Mouse (Mus musculus): ENCODE measurements around the gene Mmp15.

The Mmp15 gene

DNA sequence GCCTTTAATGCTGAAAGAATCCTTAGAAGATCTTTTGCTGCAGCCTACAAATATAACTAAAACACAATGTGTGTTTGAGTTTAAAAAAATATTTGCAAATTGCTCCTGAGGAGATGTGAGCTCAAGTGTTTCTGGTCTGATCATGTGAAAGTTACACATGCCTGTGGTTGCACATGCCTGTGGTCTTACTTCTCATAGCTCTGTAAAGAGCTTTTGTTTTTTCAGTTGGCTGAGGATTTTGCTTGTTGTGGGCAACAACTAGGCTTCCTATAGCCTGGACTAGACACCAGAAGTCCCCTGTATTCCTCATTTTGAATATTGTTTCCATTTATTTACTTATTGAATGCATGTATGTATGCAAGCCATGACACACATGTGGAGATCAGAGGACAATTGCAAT, 15.7 kb upstream of the Mmp15 start:
- in situ Hi-C loops (cut with MboI, MseI): loop anchor here (10.0 kb wide), 1 partner anchor 252 kb away; the partner anchor contains the start of gene Katnb1

DNA sequence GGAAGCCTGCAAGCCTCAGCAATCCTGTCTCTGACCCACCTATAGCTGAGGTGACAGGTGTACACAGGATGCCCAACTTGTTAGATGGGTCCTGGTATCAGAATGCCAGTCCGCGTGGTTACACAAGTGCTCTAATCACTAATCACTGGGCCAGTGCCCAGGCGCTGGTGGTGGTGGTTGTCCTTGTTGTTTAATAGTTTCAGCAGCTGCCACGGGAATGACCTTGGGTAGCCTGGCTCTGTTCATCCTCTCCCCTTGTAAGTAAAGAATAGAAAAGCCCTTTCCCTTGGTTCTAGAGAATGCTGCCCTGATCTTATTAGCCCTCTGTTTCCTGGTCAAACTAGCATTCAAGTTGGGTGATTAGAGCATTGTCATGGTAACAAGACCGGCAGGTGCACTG, 10.3 kb upstream of the Mmp15 start:
- in situ Hi-C loops (cut with MboI, MseI): no loop called here

DNA sequence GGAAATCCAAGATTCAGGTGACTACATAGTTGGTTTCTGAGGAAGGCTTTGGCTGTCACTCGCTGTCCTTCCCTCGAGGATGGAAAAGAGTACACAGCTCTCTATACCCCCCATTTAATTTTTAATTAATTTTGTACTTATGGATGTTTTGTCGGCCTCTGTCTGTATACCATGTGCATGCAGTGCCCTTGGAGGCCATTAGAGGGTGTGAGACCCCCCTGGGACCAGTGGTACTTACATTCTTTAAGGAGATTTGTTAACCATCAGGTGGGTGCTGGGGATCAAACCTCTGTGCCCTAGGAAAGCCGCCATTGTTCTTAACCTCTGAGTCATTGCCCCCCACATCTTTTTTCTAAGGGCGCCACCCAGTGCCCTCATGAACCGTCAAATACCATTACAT, 7.4 kb upstream of the Mmp15 start:
- in situ Hi-C loops (cut with MboI, MseI): no loop called here

- in situ Hi-C loops (cut with MboI, MseI): no loop called here
Observed at GRCm38 (mm10) chr8:95346643-95347545, 5.2 kb upstream of the Mmp15 start.

DNA sequence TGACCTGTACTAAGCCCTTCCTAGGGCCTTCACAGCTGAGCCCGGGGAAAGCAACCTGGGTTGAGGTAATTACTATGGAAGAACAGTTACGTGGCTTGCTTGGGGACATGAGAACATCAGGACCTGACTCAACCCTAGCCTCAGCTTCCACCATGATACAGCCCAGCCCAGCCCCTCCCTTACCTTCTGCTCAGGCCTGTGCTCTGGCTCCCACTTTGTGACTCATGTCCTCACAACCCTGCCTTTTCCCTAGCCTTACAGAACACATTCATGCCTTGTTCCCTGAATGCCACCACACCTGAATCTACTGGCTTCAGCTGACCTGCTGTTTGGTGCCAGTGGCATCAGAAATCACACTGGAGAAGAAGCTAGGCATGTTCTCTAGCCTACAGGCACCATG, 3.7 kb upstream of the Mmp15 start:
- in situ Hi-C loops (cut with MboI, MseI): no loop called here

- in situ Hi-C loops (cut with MboI, MseI): no loop called here
Observed at GRCm38 (mm10) chr8:95348811-95349630, 3.0 kb upstream of the Mmp15 start.

DNA sequence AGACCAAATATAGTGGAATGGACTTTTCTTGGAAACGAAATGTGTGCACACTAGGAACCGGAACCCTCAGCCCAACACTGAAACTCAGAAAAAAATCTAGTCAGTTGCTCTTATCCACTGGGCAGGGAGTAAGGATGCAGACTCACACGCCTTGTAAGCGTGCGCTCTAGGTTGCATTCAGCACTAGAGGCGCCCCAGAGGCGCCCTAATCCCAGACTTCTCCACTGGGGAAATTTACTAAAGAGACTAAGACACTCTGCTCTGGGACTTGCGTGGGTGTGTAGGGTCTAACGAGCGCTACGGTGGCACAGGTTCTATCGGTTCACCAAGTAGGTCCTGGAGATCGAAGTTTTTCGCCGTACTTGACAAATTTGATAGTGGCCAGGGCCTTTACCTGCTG, 607 bp upstream of the Mmp15 start:
- in situ Hi-C loops (cut with MboI, MseI): loop anchor here (10.0 kb wide), 1 partner anchor 493 kb away; no protein-coding TSS in a partner anchor

DNA sequence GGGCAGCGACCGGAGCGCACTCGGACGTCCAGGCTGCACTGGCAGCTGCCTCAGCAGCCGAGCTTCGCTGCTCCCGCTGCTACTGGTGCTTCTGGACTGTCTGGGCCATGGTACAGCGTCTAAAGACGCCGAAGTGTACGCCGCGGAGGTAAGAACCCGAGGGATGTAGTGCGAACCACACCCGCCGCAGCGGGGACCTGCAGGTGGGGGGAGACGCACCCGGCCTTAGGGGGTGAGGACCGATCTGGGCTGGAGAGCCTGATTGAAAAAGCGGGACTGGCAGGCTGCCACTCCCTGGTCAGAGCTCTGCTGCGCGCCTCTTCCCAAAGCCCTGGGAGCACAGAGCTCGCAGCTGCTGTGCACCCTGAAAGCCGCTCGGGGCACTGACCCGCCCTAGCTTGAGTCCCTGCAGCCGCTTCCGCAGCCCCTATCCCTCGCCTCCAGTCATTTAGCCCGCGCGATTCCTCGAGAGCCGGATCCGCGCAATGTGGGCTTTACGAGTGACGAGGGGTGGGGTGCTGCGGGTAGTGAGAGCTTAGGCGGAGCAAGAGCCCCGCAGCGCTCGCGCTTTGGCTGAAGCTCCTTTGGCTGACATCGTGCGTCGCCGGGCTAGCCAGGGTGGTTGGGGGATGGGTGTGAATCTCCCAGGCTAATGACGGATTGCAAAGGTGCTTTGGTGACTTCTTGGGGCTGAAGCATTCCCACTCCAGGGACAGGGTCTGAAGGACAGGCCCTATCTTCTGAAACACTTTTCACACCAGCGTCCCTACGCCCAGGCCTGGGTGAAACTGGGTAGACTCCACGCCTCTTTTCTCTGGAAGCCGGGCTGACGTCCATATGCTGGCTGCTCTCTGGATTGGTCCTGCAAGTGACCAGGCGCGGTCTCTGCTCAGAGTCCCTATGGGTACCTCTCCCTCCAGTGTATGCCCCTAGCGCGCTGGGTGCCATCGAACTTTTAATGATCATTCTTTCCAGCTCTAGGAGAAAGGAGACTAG, 1.1 kb downstream of the Mmp15 start:
- in situ Hi-C loops (cut with MboI, MseI): loop anchor here (10.0 kb wide), 1 partner anchor 492 kb away; no protein-coding TSS in a partner anchor

DNA sequence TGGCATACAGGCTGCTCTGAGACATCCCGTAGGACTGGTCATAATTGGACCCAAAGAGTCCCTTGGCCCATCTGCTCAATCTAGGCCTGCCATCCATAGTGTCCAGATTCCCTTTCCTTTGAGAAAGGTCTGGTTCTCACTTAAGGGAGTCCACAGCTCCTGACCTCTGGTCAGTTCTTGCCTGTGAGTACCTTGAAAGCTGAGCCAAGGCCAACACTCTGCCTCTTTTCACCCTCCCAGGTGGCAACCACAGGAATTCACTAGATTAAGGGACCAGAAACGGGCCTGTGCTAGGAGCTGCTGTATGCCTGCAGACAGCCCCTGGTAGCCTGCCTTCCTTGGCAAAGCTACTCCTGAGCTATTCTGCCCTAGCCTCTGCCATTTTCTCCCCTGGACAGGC, 2.5 kb downstream of the Mmp15 start:
- in situ Hi-C loops (cut with MboI, MseI): loop anchor here (10.0 kb wide), 1 partner anchor 490 kb away; no protein-coding TSS in a partner anchor

DNA sequence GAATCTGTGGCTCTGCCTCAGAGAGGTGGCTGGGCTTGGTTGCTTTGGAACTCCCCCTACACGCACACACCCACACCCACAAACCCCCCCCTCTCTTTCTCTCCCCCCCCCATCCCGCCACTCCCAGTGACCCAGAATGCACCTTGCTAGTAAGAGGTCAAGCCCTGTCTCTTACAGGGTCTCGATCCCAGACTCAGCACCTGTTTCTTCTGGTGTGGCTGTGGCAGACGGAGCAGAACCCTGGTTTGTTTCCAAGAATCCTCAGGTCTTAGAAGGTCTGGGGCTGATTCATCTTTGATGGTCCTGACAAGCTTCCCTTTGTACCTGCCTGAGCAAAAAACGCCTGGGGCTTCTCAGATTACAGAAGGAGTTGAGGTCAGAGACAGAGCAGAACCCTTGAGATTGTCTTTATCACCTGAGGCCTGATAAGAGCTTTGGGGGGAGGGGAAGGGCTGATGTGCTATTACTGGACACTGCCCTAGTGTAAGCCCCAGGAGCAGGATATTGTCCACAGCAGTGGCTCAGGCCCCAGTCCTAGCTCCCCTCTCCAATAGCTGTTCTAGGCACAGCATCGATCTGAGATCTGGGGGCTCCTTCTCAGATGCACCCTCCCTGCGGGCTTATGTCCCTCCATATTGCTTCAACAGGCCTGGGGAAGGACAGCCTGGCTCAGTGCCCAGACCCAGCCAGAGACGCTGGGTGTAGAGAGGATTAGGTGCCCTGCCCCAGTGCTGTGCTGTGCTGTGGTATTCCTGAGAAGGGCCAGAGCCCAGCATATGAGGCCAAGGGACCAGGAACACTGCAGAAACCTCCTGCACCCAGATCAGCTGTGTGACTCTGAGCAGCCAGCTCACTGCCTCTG, 6.7 kb downstream of the Mmp15 start:
- in situ Hi-C loops (cut with MboI, MseI): loop anchor here (10.0 kb wide), 1 partner anchor 486 kb away; no protein-coding TSS in a partner anchor

GRCm38 (mm10) chr8:95360181-95361015, 8.3 kb downstream of the Mmp15 start:
- in situ Hi-C loops (cut with MboI, MseI): no loop called here

DNA sequence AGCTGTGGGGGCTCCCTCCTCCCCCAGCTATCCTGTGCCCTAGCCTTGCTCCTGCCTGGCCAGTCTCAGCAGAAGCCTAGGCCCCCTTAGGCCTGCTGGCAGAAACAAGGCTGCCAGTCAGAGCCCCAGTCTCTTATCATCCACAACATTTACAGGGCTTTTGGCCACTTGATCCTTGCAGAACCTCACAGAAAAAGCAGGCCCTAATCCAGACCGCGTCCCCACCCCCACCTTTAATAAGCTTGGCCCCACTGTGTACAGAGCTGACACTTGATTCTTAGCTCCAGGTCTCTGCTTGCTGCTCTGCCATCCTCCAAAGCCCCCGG, 8.9 kb downstream of the Mmp15 start:
- in situ Hi-C loops (cut with MboI, MseI): no loop called here

DNA sequence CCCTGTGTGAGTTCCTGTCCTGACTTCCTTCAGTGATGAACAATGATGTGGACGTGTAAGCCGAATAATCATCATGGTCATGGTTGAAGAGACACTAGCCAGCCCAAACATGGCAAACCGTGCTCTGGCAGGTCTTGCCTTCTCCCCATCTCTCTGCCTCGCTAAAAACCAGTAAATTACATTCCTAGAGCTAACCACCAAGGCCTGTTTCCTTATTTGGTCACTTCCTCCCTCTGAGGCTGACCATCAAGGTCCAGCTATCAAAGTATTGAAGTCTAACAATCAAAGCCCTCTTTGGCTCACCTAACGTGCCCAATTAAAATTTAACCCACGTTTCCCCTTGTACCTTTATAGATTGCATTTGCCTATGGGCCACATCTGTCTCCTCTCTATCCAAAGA, 10.2 kb downstream of the Mmp15 start:
- in situ Hi-C loops (cut with MboI, MseI): no loop called here

DNA sequence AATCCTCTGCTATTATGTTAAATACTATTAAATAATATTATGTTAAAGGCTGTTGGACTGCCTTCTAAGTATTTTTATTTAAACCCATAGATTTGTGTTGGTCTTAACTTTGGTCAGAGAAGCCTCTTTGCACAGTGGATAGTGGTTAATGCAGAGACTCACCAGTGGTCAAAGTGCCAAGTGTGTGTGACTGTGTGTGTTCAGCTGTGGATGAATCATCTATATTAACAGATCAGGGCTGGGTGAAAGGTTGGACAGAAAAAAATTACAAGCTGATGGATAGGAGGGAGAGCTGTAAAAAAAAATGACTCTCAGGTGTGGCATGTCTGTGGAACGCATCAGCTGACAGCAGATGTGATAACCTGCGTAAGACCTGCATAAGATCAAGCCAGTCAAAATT, 11.8 kb downstream of the Mmp15 start:
- in situ Hi-C loops (cut with MboI, MseI): no loop called here

DNA sequence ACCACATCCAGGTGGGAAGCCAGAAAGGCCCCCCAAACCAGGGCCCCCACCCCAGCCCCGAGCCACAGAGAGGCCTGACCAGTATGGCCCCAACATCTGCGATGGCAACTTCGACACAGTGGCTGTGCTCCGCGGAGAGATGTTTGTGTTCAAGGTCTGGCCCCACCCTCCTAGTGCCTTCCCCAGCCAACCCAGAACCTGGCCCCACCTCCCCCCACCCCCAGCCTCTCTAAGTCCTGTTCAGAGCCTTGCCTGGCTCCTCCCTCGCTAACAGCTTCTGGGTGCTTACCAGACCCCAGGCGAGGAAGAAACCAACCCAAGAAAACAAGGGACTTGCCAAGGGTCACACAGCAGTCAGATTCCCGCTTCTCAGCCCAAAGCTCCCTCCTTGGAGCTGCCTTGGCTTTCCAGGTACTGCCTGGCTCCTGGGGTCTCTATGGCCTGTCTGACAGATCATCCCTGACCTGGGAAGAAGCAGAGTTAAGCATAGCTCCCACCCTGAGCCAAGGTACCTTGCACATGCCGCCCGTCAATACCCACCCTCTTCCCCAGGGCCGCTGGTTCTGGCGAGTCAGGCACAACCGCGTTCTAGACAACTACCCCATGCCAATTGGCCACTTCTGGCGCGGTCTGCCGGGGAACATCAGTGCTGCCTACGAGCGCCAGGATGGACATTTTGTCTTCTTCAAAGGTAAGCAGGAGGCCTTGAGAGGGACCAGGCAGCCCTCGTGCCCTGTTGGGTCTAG, 17.7 kb downstream of the Mmp15 start:
- in situ Hi-C loops (cut with MboI, MseI): no loop called here

- in situ Hi-C loops (cut with MboI, MseI): no loop called here
Observed at GRCm38 (mm10) chr8:95373389-95374002, 21.4 kb downstream of the Mmp15 start.

DNA sequence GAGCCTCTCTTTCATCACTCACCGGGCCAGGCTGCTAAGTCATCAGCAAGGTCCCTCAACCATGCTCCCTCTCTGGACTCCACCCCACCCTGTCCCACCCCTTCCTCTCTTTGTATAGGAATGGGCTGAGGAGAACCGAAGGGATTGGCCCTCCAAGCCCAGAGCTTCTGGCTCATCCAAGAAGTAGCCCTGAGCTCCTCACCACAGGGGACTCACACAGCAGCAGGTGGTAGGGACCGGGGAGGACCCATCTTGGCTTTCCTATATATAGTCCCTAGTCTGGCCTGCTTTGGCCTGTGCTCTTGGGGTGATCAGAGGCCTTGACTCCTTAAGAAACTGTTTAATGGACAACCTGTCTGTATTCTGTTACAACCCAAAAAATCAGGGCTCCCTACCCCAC, 22.4 kb downstream of the Mmp15 start:
- in situ Hi-C loops (cut with MboI, MseI): no loop called here

- in situ Hi-C loops (cut with MboI, MseI): loop anchor here (5.0 kb wide), 1 partner anchor 78 kb away; no protein-coding TSS in a partner anchor
Observed at GRCm38 (mm10) chr8:95375374-95375930, 23.4 kb downstream of the Mmp15 start.

Data from T-helper 2 cell (primary cell).